Mouse (Mus musculus) ovary, postnatal 14 days (tissue): ENCODE data around the gene Ypel2.

Experiments used
- DNase-seq: peaks from one replicate; pipeline ENCODE4 v3.0.0; 2022; ENCODE audit warnings: low spot score

The Ypel2 gene

GRCm38 (mm10) chr11:86929531-86929930 is 64.0 kb downstream of the Ypel2 start:
- no peak for DNase-seq

GRCm38 (mm10) chr11:86925085-86925638 is 68.3 kb downstream of the Ypel2 start:
- DNase-seq = no peak

- no peak for DNase-seq
These were observed 68.9 kb downstream of the Ypel2 start for GRCm38 (mm10) chr11:86924629-86925028.

GRCm38 (mm10) chr11:86923654-86924053 is 69.9 kb downstream of the Ypel2 start:
- no peak for DNase-seq

GRCm38 (mm10) chr11:86922029-86922428 is 71.5 kb downstream of the Ypel2 start:
- no peak for DNase-seq

GRCm38 (mm10) chr11:86921335-86921734 is 72.2 kb downstream of the Ypel2 start:
- DNase-seq = no peak

- DNase-seq = no peak
These were observed 73.1 kb downstream of the Ypel2 start for GRCm38 (mm10) chr11:86920111-86921080.

GRCm38 (mm10) chr11:86919468-86919867 is 74.0 kb downstream of the Ypel2 start:
- no peak for DNase-seq

- no peak for DNase-seq
These were observed 76.0 kb downstream of the Ypel2 start for GRCm38 (mm10) chr11:86917536-86917935.

- DNase-seq = no peak
These were observed 76.8 kb downstream of the Ypel2 start for GRCm38 (mm10) chr11:86916596-86917249.

- no peak for DNase-seq
These were observed 79.2 kb downstream of the Ypel2 start for GRCm38 (mm10) chr11:86914329-86914728.

GRCm38 (mm10) chr11:86910244-86910643 is 83.3 kb downstream of the Ypel2 start:
- DNase-seq = no peak

GRCm38 (mm10) chr11:86909028-86909427 is 84.5 kb downstream of the Ypel2 start:
- DNase-seq = no peak

- no peak for DNase-seq
These were observed 85.5 kb downstream of the Ypel2 start for GRCm38 (mm10) chr11:86907889-86908590.

- no peak for DNase-seq
These were observed 86.5 kb downstream of the Ypel2 start for GRCm38 (mm10) chr11:86906767-86907662.

GRCm38 (mm10) chr11:86906257-86906656 is 87.2 kb downstream of the Ypel2 start:
- no peak for DNase-seq

GRCm38 (mm10) chr11:86905261-86905660 is 88.2 kb downstream of the Ypel2 start:
- DNase-seq = no peak

- DNase-seq = no peak
These were observed 88.8 kb downstream of the Ypel2 start for GRCm38 (mm10) chr11:86904706-86905105.

GRCm38 (mm10) chr11:86898367-86898766 is 95.1 kb downstream of the Ypel2 start:
- DNase-seq = no peak

GRCm38 (mm10) chr11:86895567-86895966 is 97.9 kb downstream of the Ypel2 start:
- DNase-seq = no peak

GRCm38 (mm10) chr11:86895156-86895555 is 98.4 kb downstream of the Ypel2 start:
- DNase-seq = no peak
